Mouse (Mus musculus) neural tube, embryonic 12.5 days (tissue): Measurements from ENCODE around the gene Pdha1. TPM values are rescaled to one million over a fixed set of nuclear protein-coding genes. Genes with fewer than 3 reads are reported as not detected.

ENCODE experiments used
- ATAC-seq: fragments of 200-750 bp; cut with Nextera tagmentation; 2 replicates; pipeline ENCODE4 v1.8.0; 2017; ENCODE audit warnings: low read depth, mild to moderate bottlenecking, moderate TSS enrichment, moderate library complexity; ENCODE audit not compliant: low FRiP score
- H3K27ac ChIP-seq: fragments of 300-500 bp; sonication (generic); 2 replicates; pipeline ENCODE4 v1.5.1; 2016
- H3K27me3 ChIP-seq: fragments of 300-500 bp; sonication (generic); replicated peaks from 2 replicates; pipeline ENCODE4 v1.6.1; 2016; ENCODE audit warnings: mild to moderate bottlenecking
- H3K36me3 ChIP-seq: fragments of 300-500 bp; sonication (generic); 2 replicates; pipeline ENCODE4 v1.6.1; 2016; ENCODE audit warnings: mild to moderate bottlenecking
- H3K4me1 ChIP-seq: fragments of 300-500 bp; sonication (generic); 2 replicates; pipeline ENCODE4 v1.6.1; 2016
- H3K4me2 ChIP-seq: fragments of 300-500 bp; sonication (generic); replicated peaks from 2 replicates; pipeline ENCODE4 v1.6.1; 2016; ENCODE audit warnings: mild to moderate bottlenecking
- H3K4me3 ChIP-seq: fragments of 300-500 bp; sonication (generic); 2 replicates; pipeline ENCODE4 v1.5.1; 2016
- H3K9ac ChIP-seq: fragments of 300-500 bp; sonication (generic); 2 replicates; pipeline ENCODE4 v1.6.1; 2016; ENCODE audit warnings: mild to moderate bottlenecking
- H3K9me3 ChIP-seq: fragments of 300-500 bp; sonication (generic); 2 replicates; pipeline ENCODE4 v1.6.1; 2016; ENCODE audit warnings: mild to moderate bottlenecking
- WGBS: fragments of 180-500 bp; shearing (Covaris S2); methylation state at CpG from one replicate; pipeline ENCODE4 v1.1.7; 2016; 5-methylcytosine and 5-hydroxymethylcytosine counted together
- polyA plus RNA-seq: library from polyadenylated mRNA; unstranded; fragments of >200 nt; fragmentation: Nextera tagmentation; extraction: Ambion mirVana; gene quantifications from 2 replicates; pipeline ENCODE4 v1.2.1, GENCODE M21; 2016

Pdha1 gene
- polyA plus RNA-seq = 86.6 and 100 TPM in 2 replicates

GRCm38 (mm10) chrX:160137861-160138717 is at the start of gene Pdha1:
Pdha1 (minus strand) TSS chrX:160138413.
- Histone ChIP-seq H3K9ac (peak within 1 kb of the TSS; percentile 66), H3K4me2 (peak within 1 kb of the TSS; percentile 65), H3K9me3 (no peaks in the 10 kb centered on the region), H3K36me3 (no peaks in the 10 kb centered on the region), H3K27ac (peak within 1 kb of the TSS; percentile 66), H3K27me3 (no peaks in the 10 kb centered on the region), H3K4me3 (peak within 1 kb of the TSS; percentile 62), H3K4me1 (no peaks in the 10 kb centered on the region)
- 22% methylated on average over 59 of the region's 67 CpGs for WGBS
- peak; percentile 98 for ATAC-seq

- Histone ChIP-seq H3K36me3 (no peaks in the 10 kb centered on the region), H3K9ac (no peak overlapping the region), H3K9me3 (no peaks in the 10 kb centered on the region), H3K4me1 (no peaks in the 10 kb centered on the region), H3K4me3 (no peak overlapping the region), H3K27me3 (no peaks in the 10 kb centered on the region), H3K27ac (no peak overlapping the region), H3K4me2 (no peak overlapping the region)
- WGBS = 70% methylated on average over 3 of the region's 3 CpGs
- no peak for ATAC-seq
These were observed 40.8 kb upstream of the Pdha1 start for GRCm38 (mm10) chrX:160179032-160179431.

- no peaks in the 10 kb centered on the region for H3K4me1 ChIP-seq
- no peak overlapping the region for H3K4me3 ChIP-seq
- ATAC-seq = 0 out of 2 replicates have a peak, but pooled peaks have one; percentile 9
- H3K9me3 ChIP-seq = no peaks in the 10 kb centered on the region
- no peaks in the 10 kb centered on the region for H3K27me3 ChIP-seq
- H3K9ac ChIP-seq = no peak overlapping the region
- no peaks in the 10 kb centered on the region for H3K36me3 ChIP-seq
- no peak overlapping the region for H3K4me2 ChIP-seq
- 12% methylated on average over 3 of the region's 3 CpGs for WGBS
- H3K27ac ChIP-seq = no peak overlapping the region
These were observed 31.9 kb upstream of the Pdha1 start for GRCm38 (mm10) chrX:160170150-160170549.

- Histone ChIP-seq H3K9ac (no peak overlapping the region), H3K27me3 (no peaks in the 10 kb centered on the region), H3K4me1 (no peaks in the 10 kb centered on the region), H3K36me3 (no peaks in the 10 kb centered on the region), H3K4me3 (no peak overlapping the region), H3K9me3 (no peaks in the 10 kb centered on the region), H3K27ac (no peak overlapping the region), H3K4me2 (no peak overlapping the region)
- peak; percentile 53; the same call in 1 of the 2 replicates for ATAC-seq
- 38% methylated on average over 6 of the region's 6 CpGs for WGBS
These were observed 28.2 kb upstream of the Pdha1 start for GRCm38 (mm10) chrX:160166246-160166985.

- no peak for ATAC-seq
- H3K36me3 ChIP-seq = no peaks in the 10 kb centered on the region
- 88% methylated on average over 3 of the region's 3 CpGs for WGBS
- no peaks in the 10 kb centered on the region for H3K4me1 ChIP-seq
- H3K9me3 ChIP-seq = no peaks in the 10 kb centered on the region
- no peak overlapping the region for H3K9ac ChIP-seq
- H3K27me3 ChIP-seq = no peaks in the 10 kb centered on the region
- no peak overlapping the region for H3K27ac ChIP-seq
- no peak overlapping the region for H3K4me2 ChIP-seq
- H3K4me3 ChIP-seq = no peak overlapping the region
These were observed 26.0 kb upstream of the Pdha1 start for GRCm38 (mm10) chrX:160164259-160164658.

GRCm38 (mm10) chrX:160153147-160153815 is 15.1 kb upstream of the Pdha1 start:
- no peaks in the 10 kb centered on the region for H3K36me3 ChIP-seq
- ATAC-seq = no peak
- H3K4me3 ChIP-seq = no peak overlapping the region
- WGBS = 69% methylated on average over 4 of the region's 4 CpGs
- H3K9ac ChIP-seq = no peak overlapping the region
- H3K4me1 ChIP-seq = no peaks in the 10 kb centered on the region
- no peaks in the 10 kb centered on the region for H3K9me3 ChIP-seq
- H3K27me3 ChIP-seq = no peaks in the 10 kb centered on the region
- no peak overlapping the region for H3K4me2 ChIP-seq
- no peak overlapping the region for H3K27ac ChIP-seq

GRCm38 (mm10) chrX:160148859-160149258 is 10.6 kb upstream of the Pdha1 start:
- no peak overlapping the region for H3K9ac ChIP-seq
- no peak overlapping the region for H3K4me3 ChIP-seq
- no peak overlapping the region for H3K4me2 ChIP-seq
- no peaks in the 10 kb centered on the region for H3K4me1 ChIP-seq
- no peak overlapping the region for H3K27ac ChIP-seq
- H3K36me3 ChIP-seq = no peaks in the 10 kb centered on the region
- 89% methylated on average over 3 of the region's 3 CpGs for WGBS
- no peaks in the 10 kb centered on the region for H3K9me3 ChIP-seq
- no peak for ATAC-seq
- H3K27me3 ChIP-seq = no peaks in the 10 kb centered on the region

GRCm38 (mm10) chrX:160147406-160147805 is 9.2 kb upstream of the Pdha1 start:
- H3K4me2 ChIP-seq = no peak overlapping the region
- H3K4me1 ChIP-seq = no peaks in the 10 kb centered on the region
- 90% methylated on average over 3 of the region's 3 CpGs for WGBS
- H3K36me3 ChIP-seq = no peaks in the 10 kb centered on the region
- ATAC-seq = no peak
- no peak overlapping the region for H3K27ac ChIP-seq
- H3K9ac ChIP-seq = no peak overlapping the region
- no peaks in the 10 kb centered on the region for H3K27me3 ChIP-seq
- no peaks in the 10 kb centered on the region for H3K9me3 ChIP-seq
- no peak overlapping the region for H3K4me3 ChIP-seq

GRCm38 (mm10) chrX:160146806-160147205 is 8.6 kb upstream of the Pdha1 start:
- Histone ChIP-seq H3K27me3 (no peaks in the 10 kb centered on the region), H3K27ac (no peak overlapping the region), H3K4me1 (no peaks in the 10 kb centered on the region), H3K9me3 (no peaks in the 10 kb centered on the region), H3K36me3 (no peaks in the 10 kb centered on the region), H3K4me2 (no peak overlapping the region), H3K4me3 (no peak overlapping the region), H3K9ac (no peak overlapping the region)
- 88% methylated on average over 4 of the region's 4 CpGs for WGBS
- ATAC-seq = no peak

GRCm38 (mm10) chrX:160137177-160137860 is 894 bp downstream of the Pdha1 start:
- ATAC-seq = 0 out of 2 replicates have a peak, but pooled peaks have one; percentile 12
- 28% methylated on average over 18 of the region's 18 CpGs for WGBS
- Histone ChIP-seq H3K4me2 (peak overlapping the region; percentile 65), H3K36me3 (no peaks in the 10 kb centered on the region), H3K4me1 (no peaks in the 10 kb centered on the region), H3K27ac (0 out of 2 replicates have a peak overlapping the region, but pooled peaks have one; percentile 66), H3K9ac (peak overlapping the region; percentile 66), H3K9me3 (no peaks in the 10 kb centered on the region), H3K4me3 (peak overlapping the region; percentile 62), H3K27me3 (no peaks in the 10 kb centered on the region)

GRCm38 (mm10) chrX:160136153-160136552 is 2.1 kb downstream of the Pdha1 start:
- Histone ChIP-seq H3K27me3 (no peaks in the 10 kb centered on the region), H3K4me1 (no peaks in the 10 kb centered on the region), H3K36me3 (no peaks in the 10 kb centered on the region), H3K9me3 (no peaks in the 10 kb centered on the region), H3K4me3 (no peak overlapping the region), H3K4me2 (peak overlapping the region; percentile 65), H3K27ac (no peak overlapping the region), H3K9ac (no peak overlapping the region)
- ATAC-seq = no peak
- WGBS = 29% methylated on average over 5 of the region's 5 CpGs
